Mouse (Mus musculus) CH12.LX (cell line): ENCODE results near the gene Map3k11. TPM values are rescaled to one million over a fixed set of nuclear protein-coding genes. Genes with fewer than 3 reads are reported as not detected.

ENCODE experiments used
- DNase-seq: peaks from one replicate; pipeline ENCODE4 v3.0.0-alpha.2; 2013; ENCODE audit errors: extremely low read depth
- H3K27ac ChIP-seq: 2 replicates; pipeline ENCODE4 v1.5.1; 2012; ENCODE audit warnings: low read depth, mild to moderate bottlenecking, control low read depth, moderate library complexity; ENCODE audit not compliant: insufficient read depth
- H3K27me3 ChIP-seq: replicated peaks from 2 replicates; pipeline ENCODE3; 2012; ENCODE audit warnings: inconsistent platforms
- H3K36me3 ChIP-seq, 2 experiments: replicated peaks in 1 of 2; 2 replicates each; pipeline versions ENCODE3 to v1.6.1; 2012; ENCODE audit warnings: inconsistent platforms in 1 of 2, low read length in 1 of 2, mild to moderate bottlenecking in 1 of 2, mixed read lengths in 1 of 2, moderate library complexity in 1 of 2; ENCODE audit not compliant: control insufficient read depth in 1 of 2, insufficient read depth in 1 of 2
- H3K4me1 ChIP-seq, 2 experiments: 2 replicates each; pipeline ENCODE4 v1.6.1; 2012; ENCODE audit warnings: inconsistent platforms in 1 of 2, moderate library complexity in 1 of 2; ENCODE audit not compliant: insufficient read depth in 2 of 2, control insufficient read depth in 1 of 2
- H3K4me2 ChIP-seq: 2 replicates; pipeline ENCODE4 v1.6.1; 2012; ENCODE audit warnings: low read depth, mild to moderate bottlenecking, control low read depth; ENCODE audit not compliant: poor library complexity, insufficient read depth, severe bottlenecking
- H3K4me3 ChIP-seq, 3 experiments: fragments of 150-350 bp in 1 of 3; sonication (generic) in 1 of 3; replicated peaks in 1 of 3; 2 replicates each; pipeline versions ENCODE3 to v1.5.1; 2011 to 2012; ENCODE audit warnings: low read depth in 2 of 3, low read length in 2 of 3, mild to moderate bottlenecking in 2 of 3, moderate library complexity in 2 of 3, control low read depth in 1 of 3, improper control_type of control experiment in 1 of 3, inconsistent platforms in 1 of 3, mixed read lengths in 1 of 3; ENCODE audit not compliant: poor library complexity in 1 of 3
- H3K79me2 ChIP-seq: replicated peaks from 2 replicates; pipeline ENCODE4 v1.6.1; 2012; ENCODE audit warnings: mild to moderate bottlenecking, moderate library complexity; ENCODE audit not compliant: control insufficient read depth, poor library complexity, insufficient read depth, severe bottlenecking; ENCODE audit errors: extremely low read depth
- H3K9ac ChIP-seq: 2 replicates; pipeline ENCODE4 v1.6.1; 2012; ENCODE audit warnings: low read depth, mild to moderate bottlenecking, control low read depth, moderate library complexity; ENCODE audit not compliant: insufficient read depth
- H3K9me3 ChIP-seq: replicated peaks from 2 replicates; pipeline ENCODE3; 2012; ENCODE audit warnings: low read length, inconsistent platforms, mixed read lengths
- CTCF ChIP-seq, 2 experiments: IDR thresholded peaks in 1 of 2; conservative IDR thresholded peaks in 1 of 2; 2 replicates each; pipeline ENCODE4 v1.5.1; 2011 to 2012; ENCODE audit warnings: low read depth in 2 of 2, low read length in 2 of 2, improper control_type of control experiment in 1 of 2, inconsistent platforms in 1 of 2, mild to moderate bottlenecking in 1 of 2, moderate library complexity in 1 of 2
- E2F4 ChIP-seq: IDR thresholded peaks from 2 replicates; pipeline ENCODE4 v1.6.1; 2011; ENCODE audit warnings: low read depth, low read length, improper control_type of control experiment; ENCODE audit not compliant: insufficient replicate concordance
- ELF1 ChIP-seq: IDR thresholded peaks from 2 replicates; pipeline ENCODE4 v1.6.1; 2014; ENCODE audit warnings: low read depth, mild to moderate bottlenecking, inconsistent platforms, low read length, improper control_type of control experiment
- ETS1 ChIP-seq: conservative IDR thresholded peaks from 2 replicates; pipeline ENCODE4 v1.6.1; 2012; ENCODE audit warnings: low read depth, mild to moderate bottlenecking, inconsistent platforms, low read length, improper control_type of control experiment, moderate library complexity
- HCFC1 ChIP-seq: IDR thresholded peaks from 2 replicates; pipeline ENCODE4 v1.6.1; 2012; ENCODE audit warnings: low read depth, mild to moderate bottlenecking, inconsistent platforms, low read length, improper control_type of control experiment
- MEF2A ChIP-seq: IDR thresholded peaks from 2 replicates; pipeline ENCODE4 v1.6.1; 2014; ENCODE audit warnings: low read depth, mild to moderate bottlenecking, inconsistent platforms, low read length, improper control_type of control experiment, borderline replicate concordance
- NRF1 ChIP-seq: IDR thresholded peaks from 2 replicates; pipeline ENCODE4 v1.6.1; 2014; ENCODE audit warnings: low read depth, mild to moderate bottlenecking, inconsistent platforms, low read length, improper control_type of control experiment, moderate library complexity
- PAX5 ChIP-seq: IDR thresholded peaks from 2 replicates; pipeline ENCODE4 v1.6.1; 2012; ENCODE audit warnings: low read length, inconsistent platforms, mixed read lengths
- SIN3A ChIP-seq: IDR thresholded peaks from 2 replicates; pipeline ENCODE4 v1.6.1; 2012; ENCODE audit warnings: low read length, improper control_type of control experiment, inconsistent platforms
- SMC3 ChIP-seq: IDR thresholded peaks from 2 replicates; pipeline ENCODE4 v1.6.1; 2011; ENCODE audit warnings: low read depth, low read length, improper control_type of control experiment
- dilution Hi-C: fragments of 300-500 bp; cut with MboI; formaldehyde crosslinking; loops from 2 replicates; pipeline ENCODE4 v1.14.3; 2020; ENCODE audit warnings: low sequenced_read_pairs; ENCODE audit not compliant: extremely low pct_unique_long_range_greater_than_20kb, extremely low pct_ligation_motif_present
- in situ Hi-C: fragments of 300-500 bp; cut with MboI; formaldehyde crosslinking; loops from 3 replicates; pipeline ENCODE4 v1.14.3; 2019; ENCODE audit warnings: low sequenced_read_pairs, low pct_ligation_motif_present, low pct_unique_long_range_greater_than_20kb, mixed read lengths
- polyA plus RNA-seq: library from polyadenylated mRNA; unstranded; fragments of >175 nt; gene quantifications from 2 replicates; pipeline ENCODE4 v1.2.1, GENCODE M21; 2012; ENCODE audit warnings: low read depth; ENCODE audit not compliant: insufficient read length
- total RNA-seq, 2 experiments: library from RNA; depleted of rRNA; stranded (reverse); fragments of 300-350 nt in 1 of 2; fragments of >200 nt in 1 of 2; gene quantifications; 2 replicates each; pipeline ENCODE4 v1.2.3; 2012 to 2014

Map3k11 gene
- total and polyA plus RNA-seq, 3 experiments: 6.0 to 16.0 (median 13.5) TPM

GRCm38 (mm10) chr19:5713255-5713654, 24.7 kb downstream of the Map3k11 start:
- in situ Hi-C loops: no loop called here
- dilution Hi-C loops: no loop called here
- Histone ChIP-seq H3K4me2 (peak overlapping the region; percentile 5; the same call in 1 of the 2 replicates), H3K4me3 (no peak overlapping the region), H3K79me2 (no peaks in the 10 kb centered on the region), H3K4me1 (peaks cover 21 to 46% of the 10 kb centered on the region in 2 experiments), H3K27ac (peak overlapping the region; percentile 53; the same call in 1 of the 2 replicates), H3K36me3 (peaks cover 43 to 93% of the 10 kb centered on the region in 2 experiments), H3K9ac (no peak overlapping the region), H3K9me3 (no peaks in the 10 kb centered on the region), H3K27me3 (no peaks in the 10 kb centered on the region)
- DNase-seq: no peak
- no peak for TF ChIP-seq SMC3
- no peak for TF ChIP-seq ELF1
- no peak for TF ChIP-seq PAX5
- TF ChIP-seq CTCF (conservative IDR thresholded peaks at IDR 0.05 in 1 of 2, IDR thresholded peaks at IDR 0.05 in 1 of 2; ENCODE audit: low read depth in 2 of 2, low read length in 2 of 2): no peak
- no peak for TF ChIP-seq NRF1

GRCm38 (mm10) chr19:5713730-5714129, 25.2 kb downstream of the Map3k11 start:
- H3K4me1 ChIP-seq: peaks cover 21 to 46% of the 10 kb centered on the region in 2 experiments
- H3K4me2 ChIP-seq: peak overlapping the region; percentile 5; the same call in 1 of the 2 replicates
- no peak overlapping the region for H3K9ac ChIP-seq
- H3K27me3 ChIP-seq: no peaks in the 10 kb centered on the region
- peaks cover 44 to 93% of the 10 kb centered on the region in 2 experiments for H3K36me3 ChIP-seq
- H3K27ac ChIP-seq: peak overlapping the region; percentile 53; the same call in 1 of the 2 replicates
- H3K9me3 ChIP-seq: no peaks in the 10 kb centered on the region
- H3K79me2 ChIP-seq: no peaks in the 10 kb centered on the region
- peak; percentile 66 for DNase-seq
- in situ Hi-C loops: no loop called here
- dilution Hi-C loops: no loop called here
- no peak for TF ChIP-seq MEF2A
- peak; percentile 74 for TF ChIP-seq SIN3A
- TF ChIP-seq ETS1: no peak
- no peak overlapping the region for H3K4me3 ChIP-seq

GRCm38 (mm10) chr19:5715793-5716688, 27.5 kb downstream of the Map3k11 start:
- in situ Hi-C loops (no loop called here), dilution Hi-C loops (no loop called here)
- Histone ChIP-seq H3K4me3 (no peak overlapping the region), H3K36me3 (peaks cover 52 to 97% of the 10 kb centered on the region in 2 experiments), H3K9me3 (no peaks in the 10 kb centered on the region), H3K27me3 (no peaks in the 10 kb centered on the region), H3K4me1 (peaks cover 21 to 43% of the 10 kb centered on the region in 2 experiments), H3K27ac (no peak overlapping the region), H3K9ac (no peak overlapping the region), H3K4me2 (no peak overlapping the region), H3K79me2 (no peaks in the 10 kb centered on the region)
- no peak for DNase-seq
- no peak for TF ChIP-seq ETS1
- TF ChIP-seq CTCF (conservative IDR thresholded peaks at IDR 0.05 in 1 of 2, IDR thresholded peaks at IDR 0.05 in 1 of 2; ENCODE audit: low read depth in 2 of 2, low read length in 2 of 2): 0 out of 4 replicates have a peak, but pooled peaks of 1 of the 2 experiments have one; percentile 1
- TF ChIP-seq E2F4: no peak
- TF ChIP-seq HCFC1: no peak
